Mouse (Mus musculus) heart, embryonic 15.5 days (tissue): ENCODE data around the gene Slc27a5. TPM values are rescaled to one million over a fixed set of nuclear protein-coding genes. Genes with fewer than 3 reads are reported as not detected.

ENCODE experiments used
- ATAC-seq: fragments of 200-750 bp; cut with Nextera tagmentation; replicated peaks from 2 replicates; pipeline ENCODE4 v1.8.0; 2017; ENCODE audit warnings: low read depth, moderate TSS enrichment; ENCODE audit not compliant: insufficient number of reproducible peaks, insufficient read depth, low FRiP score
- H3K27ac ChIP-seq: fragments of 300-500 bp; sonication (generic); 2 replicates; pipeline ENCODE4 v1.5.1; 2015; ENCODE audit warnings: mild to moderate bottlenecking, inconsistent platforms
- H3K27me3 ChIP-seq: fragments of 300-500 bp; sonication (generic); 2 replicates; pipeline ENCODE4 v1.6.1; 2015; ENCODE audit warnings: inconsistent platforms
- H3K36me3 ChIP-seq: fragments of 300-500 bp; sonication (generic); 2 replicates; pipeline ENCODE4 v1.6.1; 2015; ENCODE audit warnings: mild to moderate bottlenecking, inconsistent platforms
- H3K4me1 ChIP-seq: fragments of 300-500 bp; sonication (generic); replicated peaks from 2 replicates; pipeline ENCODE4 v1.6.1; 2015; ENCODE audit warnings: inconsistent platforms
- H3K4me2 ChIP-seq: fragments of 300-500 bp; sonication (generic); 2 replicates; pipeline ENCODE4 v1.6.1; 2015; ENCODE audit warnings: inconsistent platforms, mild to moderate bottlenecking, moderate library complexity
- H3K4me3 ChIP-seq: fragments of 300-500 bp; sonication (generic); 2 replicates; pipeline ENCODE4 v1.5.1; 2015; ENCODE audit warnings: mild to moderate bottlenecking, inconsistent platforms
- H3K9ac ChIP-seq: fragments of 300-500 bp; sonication (generic); 2 replicates; pipeline ENCODE4 v1.6.1; 2015; ENCODE audit warnings: mild to moderate bottlenecking, inconsistent platforms
- H3K9me3 ChIP-seq: fragments of 300-500 bp; sonication (generic); replicated peaks from 2 replicates; pipeline ENCODE4 v1.6.1; 2016; ENCODE audit warnings: inconsistent platforms
- WGBS: fragments of 180-500 bp; shearing (Covaris S2); methylation state at CpG from one replicate; pipeline ENCODE4 v1.1.7; 2015; ENCODE audit warnings: mixed read lengths; 5-methylcytosine and 5-hydroxymethylcytosine counted together
- polyA plus RNA-seq: library from polyadenylated mRNA; unstranded; fragments of >200 nt; fragmentation: Nextera tagmentation; extraction: Ambion mirVana; gene quantifications from 2 replicates; pipeline ENCODE4 v1.2.1, GENCODE M21; 2015

The Slc27a5 gene
- polyA plus RNA-seq = 0.14 TPM in 1 of 2 replicates, not detected in the other

- no peaks in the 10 kb centered on the region for H3K4me1 ChIP-seq
- 64% methylated on average over 5 of the region's 5 CpGs for WGBS
- H3K36me3 ChIP-seq = no peaks in the 10 kb centered on the region
- H3K4me3 ChIP-seq = no peak within 1 kb of the TSS
- H3K27me3 ChIP-seq = no peaks in the 10 kb centered on the region
- no peak for ATAC-seq
- no peak within 1 kb of the TSS for H3K27ac ChIP-seq
- H3K4me2 ChIP-seq = no peak within 1 kb of the TSS
- no peak within 1 kb of the TSS for H3K9ac ChIP-seq
- H3K9me3 ChIP-seq = no peaks in the 10 kb centered on the region
These were observed at the start of gene Slc27a5 for GRCm38 (mm10) chr7:12998053-12998452. Gene Slc27a5, minus strand, starts transcription at chr7:12998192.

GRCm38 (mm10) chr7:13046084-13046483, 48.1 kb upstream of the Slc27a5 start:
- Histone ChIP-seq H3K4me1 (peaks cover 15% of the 10 kb centered on the region), H3K27ac (no peak overlapping the region), H3K9me3 (no peaks in the 10 kb centered on the region), H3K4me3 (no peak overlapping the region), H3K4me2 (no peak overlapping the region), H3K9ac (0 out of 2 replicates have a peak overlapping the region, but pooled peaks have one; percentile 10), H3K27me3 (peaks cover 44% of the 10 kb centered on the region), H3K36me3 (no peaks in the 10 kb centered on the region)
- ATAC-seq = no peak
- WGBS = 4% methylated on average over 2 of the region's 2 CpGs

GRCm38 (mm10) chr7:13044254-13044625, 46.2 kb upstream of the Slc27a5 start:
- Histone ChIP-seq H3K4me1 (peaks cover 18% of the 10 kb centered on the region), H3K9me3 (no peaks in the 10 kb centered on the region), H3K4me3 (peak overlapping the region; percentile 55), H3K27me3 (peaks cover 44% of the 10 kb centered on the region), H3K9ac (peak overlapping the region; percentile 58), H3K27ac (no peak overlapping the region), H3K36me3 (no peaks in the 10 kb centered on the region), H3K4me2 (peak overlapping the region; percentile 95)
- 4% methylated on average over 23 of the region's 23 CpGs for WGBS
- ATAC-seq = no peak

GRCm38 (mm10) chr7:13043445-13044253, 45.7 kb upstream of the Slc27a5 start:
- peaks cover 44% of the 10 kb centered on the region for H3K27me3 ChIP-seq
- ATAC-seq = peak; percentile 58; the same call in 1 of the 2 replicates

GRCm38 (mm10) chr7:13043120-13043444, 45.1 kb upstream of the Slc27a5 start:
- 42% methylated on average over 16 of the region's 16 CpGs for WGBS
- Histone ChIP-seq H3K9ac (no peak overlapping the region), H3K27me3 (peaks cover 44% of the 10 kb centered on the region)

More at GRCm38 (mm10) chr7:13043445-13044253, 45.7 kb upstream of the Slc27a5 start:
- no peak overlapping the region for H3K27ac ChIP-seq
- H3K36me3 ChIP-seq = no peaks in the 10 kb centered on the region
- H3K4me1 ChIP-seq = peaks cover 24% of the 10 kb centered on the region
- H3K9ac ChIP-seq = peak overlapping the region; percentile 58
- H3K9me3 ChIP-seq = no peaks in the 10 kb centered on the region
- peak overlapping the region; percentile 95 for H3K4me2 ChIP-seq
- 5% methylated on average over 88 of the region's 88 CpGs for WGBS
- H3K4me3 ChIP-seq = peak overlapping the region; percentile 55

GRCm38 (mm10) chr7:13042511-13042910, 44.5 kb upstream of the Slc27a5 start:
- H3K36me3 ChIP-seq = no peaks in the 10 kb centered on the region
- no peak overlapping the region for H3K9ac ChIP-seq
- H3K9me3 ChIP-seq = no peaks in the 10 kb centered on the region
- no peak for ATAC-seq
- 66% methylated on average over 6 of the region's 6 CpGs for WGBS
- no peak overlapping the region for H3K4me3 ChIP-seq
- H3K27me3 ChIP-seq = peaks cover 44% of the 10 kb centered on the region
- peaks cover 25% of the 10 kb centered on the region for H3K4me1 ChIP-seq
- no peak overlapping the region for H3K27ac ChIP-seq
- no peak overlapping the region for H3K4me2 ChIP-seq

More at GRCm38 (mm10) chr7:13043120-13043444, 45.1 kb upstream of the Slc27a5 start:
- peak overlapping the region; percentile 55 for H3K4me3 ChIP-seq
- no peak for ATAC-seq
- H3K4me2 ChIP-seq = peak overlapping the region; percentile 95
- H3K36me3 ChIP-seq = no peaks in the 10 kb centered on the region
- H3K4me1 ChIP-seq = peaks cover 25% of the 10 kb centered on the region
- H3K27ac ChIP-seq = no peak overlapping the region
- H3K9me3 ChIP-seq = no peaks in the 10 kb centered on the region

GRCm38 (mm10) chr7:13041256-13041655, 43.3 kb upstream of the Slc27a5 start:
- Histone ChIP-seq H3K4me3 (no peak overlapping the region), H3K4me1 (peaks cover 33% of the 10 kb centered on the region), H3K27ac (no peak overlapping the region), H3K9me3 (no peaks in the 10 kb centered on the region), H3K27me3 (peaks cover 44% of the 10 kb centered on the region), H3K9ac (no peak overlapping the region), H3K4me2 (no peak overlapping the region), H3K36me3 (peaks cover 2% of the 10 kb centered on the region; the same call in 1 of the 2 replicates)
- ATAC-seq = no peak
- WGBS = 54% methylated on average over 1 of the region's 1 CpGs

- ATAC-seq = no peak
- H3K4me1 ChIP-seq = peaks cover 38% of the 10 kb centered on the region
- H3K4me2 ChIP-seq = peak overlapping the region; percentile 76
- H3K9ac ChIP-seq = peak overlapping the region; percentile 99; the same call in 1 of the 2 replicates
- peak overlapping the region; percentile 90 for H3K4me3 ChIP-seq
- no peaks in the 10 kb centered on the region for H3K9me3 ChIP-seq
- peaks cover 16% of the 10 kb centered on the region for H3K36me3 ChIP-seq
- peak overlapping the region; percentile 99 for H3K27ac ChIP-seq
- 64% methylated on average over 1 of the region's 1 CpGs for WGBS
- peaks cover 28% of the 10 kb centered on the region for H3K27me3 ChIP-seq
These were observed 41.2 kb upstream of the Slc27a5 start for GRCm38 (mm10) chr7:13039181-13039580.

GRCm38 (mm10) chr7:13038621-13039169, 40.7 kb upstream of the Slc27a5 start:
- peak overlapping the region; percentile 99 for H3K9ac ChIP-seq
- H3K4me2 ChIP-seq = peak overlapping the region; percentile 76
- H3K4me3 ChIP-seq = peak overlapping the region; percentile 90
- no peaks in the 10 kb centered on the region for H3K9me3 ChIP-seq
- no peak for ATAC-seq
- H3K4me1 ChIP-seq = peaks cover 37% of the 10 kb centered on the region
- H3K27ac ChIP-seq = peak overlapping the region; percentile 99
- peaks cover 24% of the 10 kb centered on the region for H3K27me3 ChIP-seq
- 11% methylated on average over 15 of the region's 15 CpGs for WGBS
- peaks cover 16% of the 10 kb centered on the region for H3K36me3 ChIP-seq

GRCm38 (mm10) chr7:13037901-13038555, 40.0 kb upstream of the Slc27a5 start, which contains the start of gene Ube2m:
Gene Ube2m, minus strand, starts transcription at chr7:13038275.
- Histone ChIP-seq H3K27me3 (peaks cover 17% of the 10 kb centered on the region), H3K27ac (peak within 1 kb of the TSS; percentile 99), H3K9ac (peak within 1 kb of the TSS; percentile 99), H3K4me3 (peak within 1 kb of the TSS; percentile 90), H3K4me1 (peaks cover 38% of the 10 kb centered on the region), H3K9me3 (no peaks in the 10 kb centered on the region), H3K36me3 (peaks cover 19% of the 10 kb centered on the region), H3K4me2 (peak within 1 kb of the TSS; percentile 76)
- under 1% methylated on average over 65 of the region's 65 CpGs for WGBS
- ATAC-seq = peak; percentile 92

GRCm38 (mm10) chr7:13037366-13037765, 39.4 kb upstream of the Slc27a5 start:
- no peaks in the 10 kb centered on the region for H3K9me3 ChIP-seq
- H3K9ac ChIP-seq = peak overlapping the region; percentile 99
- H3K4me1 ChIP-seq = peaks cover 42% of the 10 kb centered on the region
- peak overlapping the region; percentile 99 for H3K27ac ChIP-seq
- peaks cover 24% of the 10 kb centered on the region for H3K36me3 ChIP-seq
- no peak for ATAC-seq
- peak overlapping the region; percentile 76 for H3K4me2 ChIP-seq
- H3K4me3 ChIP-seq = peak overlapping the region; percentile 90
- WGBS = under 1% methylated on average over 31 of the region's 33 CpGs
- peaks cover 10% of the 10 kb centered on the region; the same call in 1 of the 2 replicates for H3K27me3 ChIP-seq
